Mouse (Mus musculus): ENCODE measurements around the gene Rcan1. TPM values are rescaled to one million over a fixed set of nuclear protein-coding genes. Genes with fewer than 3 reads are reported as not detected.

The Rcan1 gene
- polyA plus RNA-seq, 1 experiment = 21.6 TPM

- Histone ChIP-seq H3K4me3 (replicated peaks; ENCODE audit: extremely low read depth, low read depth, low read length) (no peak overlapping the region), H3K4me1 (ENCODE audit: control insufficient read depth, insufficient read depth, low read length) (peaks cover 5% of the 10 kb centered on the region)
- DNase-seq = no peak
- WGBS = 78% methylated on average over 8 of the region's 8 CpGs
- no peak for TF ChIP-seq CTCF (IDR thresholded peaks at IDR 0.05; ENCODE audit: insufficient read depth, low read length)
- no peak for TF ChIP-seq POLR2A (IDR thresholded peaks at IDR 0.05; ENCODE audit: borderline replicate concordance, extremely low read depth, low read depth, low read length)
These were observed 29.9 kb upstream of the Rcan1 start for GRCm38 (mm10) chr16:92500534-92500933.

DNA sequence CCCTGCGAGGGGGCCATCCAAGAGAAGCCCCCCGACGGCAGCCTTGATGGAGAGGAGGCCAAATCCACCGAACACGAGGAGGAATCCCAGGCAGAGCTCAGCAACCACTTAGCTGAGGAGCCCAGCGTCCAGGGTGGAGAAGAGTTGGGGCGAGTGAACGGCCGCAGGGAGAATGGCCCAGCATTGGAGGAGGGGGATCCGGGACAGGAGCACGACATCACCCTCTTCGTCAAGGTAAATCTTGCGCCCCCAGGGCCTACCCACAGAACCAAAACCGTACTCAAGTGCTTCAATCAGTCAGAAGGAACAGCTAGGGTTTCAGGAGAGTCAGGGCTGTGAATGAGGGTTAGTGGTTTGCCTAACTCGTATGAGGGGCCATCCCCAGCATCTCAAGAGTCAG is 28.7 kb upstream of the Rcan1 start:
- 25% methylated on average over 15 of the region's 15 CpGs for WGBS
- DNase-seq = no peak
- H3K4me3 ChIP-seq (replicated peaks; ENCODE audit: extremely low read depth, low read depth, low read length) = peak overlapping the region; percentile 13
- TF ChIP-seq POLR2A (IDR thresholded peaks at IDR 0.05; ENCODE audit: borderline replicate concordance, extremely low read depth, low read depth, low read length) (no peak), CTCF (IDR thresholded peaks at IDR 0.05; ENCODE audit: insufficient read depth, low read length) (no peak)
- H3K4me1 ChIP-seq (ENCODE audit: control insufficient read depth, insufficient read depth, low read length) = peaks cover 5% of the 10 kb centered on the region

DNA sequence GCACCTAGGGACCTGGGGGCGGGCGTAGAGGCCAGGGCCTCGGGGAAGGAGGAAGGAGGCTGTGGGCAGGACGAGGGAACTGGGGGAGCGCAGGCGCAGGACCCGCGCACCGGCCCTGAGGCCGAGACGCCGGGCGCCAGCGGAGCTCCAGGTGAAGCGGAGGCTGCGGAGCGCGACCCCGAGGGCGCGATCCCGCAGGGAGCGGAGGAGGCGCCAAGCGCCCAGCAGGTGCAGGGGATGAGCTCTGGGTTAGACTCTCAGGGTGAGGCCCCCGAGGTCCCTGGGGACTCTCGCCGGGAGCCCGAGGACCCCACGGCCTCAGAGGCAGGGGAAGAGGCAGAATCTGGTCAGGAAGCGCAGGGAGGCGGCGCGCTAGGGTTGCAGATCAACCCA is 27.9 kb upstream of the Rcan1 start:
- TF ChIP-seq POLR2A (IDR thresholded peaks at IDR 0.05; ENCODE audit: borderline replicate concordance, extremely low read depth, low read depth, low read length) (no peak), CTCF (IDR thresholded peaks at IDR 0.05; ENCODE audit: insufficient read depth, low read length) (no peak)
- peak; percentile 34 for DNase-seq
- H3K4me3 ChIP-seq (replicated peaks; ENCODE audit: extremely low read depth, low read depth, low read length) = peak overlapping the region; percentile 52
- WGBS = 1% methylated on average over 34 of the region's 34 CpGs
- peaks cover 5% of the 10 kb centered on the region for H3K4me1 ChIP-seq (ENCODE audit: control insufficient read depth, insufficient read depth, low read length)

DNA sequence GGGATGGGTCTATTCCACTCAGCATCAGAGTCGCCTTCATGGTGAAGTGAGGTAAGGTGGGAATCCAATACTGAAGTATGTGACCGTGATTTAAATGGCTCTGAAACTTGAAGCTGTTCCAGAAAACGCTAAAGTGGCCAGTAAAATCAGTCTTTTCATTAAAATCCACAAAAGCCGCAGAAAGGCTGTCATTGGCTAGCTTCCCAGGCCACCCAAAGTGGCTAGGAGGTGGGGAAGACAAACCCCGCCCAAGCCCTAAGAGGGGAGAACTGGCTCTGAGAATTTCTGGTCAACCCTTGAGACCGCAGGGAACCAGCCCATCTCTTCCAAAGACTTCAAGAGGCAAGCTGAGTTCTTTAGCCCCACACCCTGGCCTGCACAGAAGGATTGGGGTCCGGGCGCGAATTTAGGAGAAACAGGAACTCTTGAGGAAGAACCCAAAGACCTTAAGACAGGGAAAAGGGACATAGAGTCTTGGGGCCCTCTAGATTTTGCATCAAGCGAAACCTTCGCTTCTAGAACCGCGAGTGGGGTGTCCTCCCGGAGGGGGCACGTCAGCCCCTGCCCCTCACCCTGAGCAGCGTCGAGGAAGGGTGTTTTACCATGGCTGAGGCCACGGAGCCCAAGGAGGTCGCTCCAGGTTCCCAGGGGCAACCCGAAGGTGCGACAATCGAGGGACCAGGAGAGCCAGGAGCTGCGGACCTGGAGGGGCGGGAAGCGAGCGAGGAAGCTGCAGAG is 27.4 kb upstream of the Rcan1 start:
- TF ChIP-seq CTCF (IDR thresholded peaks at IDR 0.05; ENCODE audit: insufficient read depth, low read length) (no peak), POLR2A (IDR thresholded peaks at IDR 0.05; ENCODE audit: borderline replicate concordance, extremely low read depth, low read depth, low read length) (no peak)
- peak overlapping the region; percentile 52 for H3K4me3 ChIP-seq (replicated peaks; ENCODE audit: extremely low read depth, low read depth, low read length)
- peaks cover 5% of the 10 kb centered on the region for H3K4me1 ChIP-seq (ENCODE audit: control insufficient read depth, insufficient read depth, low read length)
- WGBS = 10% methylated on average over 26 of the region's 26 CpGs
- peak; percentile 34 for DNase-seq

GRCm38 (mm10) chr16:92489356-92489755 is 18.7 kb upstream of the Rcan1 start:
- TF ChIP-seq CTCF (IDR thresholded peaks at IDR 0.05; ENCODE audit: insufficient read depth, low read length) (no peak), POLR2A (IDR thresholded peaks at IDR 0.05; ENCODE audit: borderline replicate concordance, extremely low read depth, low read depth, low read length) (no peak)
- no peak for DNase-seq
- H3K4me3 ChIP-seq (replicated peaks; ENCODE audit: extremely low read depth, low read depth, low read length) = no peak overlapping the region
- no peaks in the 10 kb centered on the region for H3K4me1 ChIP-seq (ENCODE audit: control insufficient read depth, insufficient read depth, low read length)
- 64% methylated on average over 9 of the region's 9 CpGs for WGBS

DNA sequence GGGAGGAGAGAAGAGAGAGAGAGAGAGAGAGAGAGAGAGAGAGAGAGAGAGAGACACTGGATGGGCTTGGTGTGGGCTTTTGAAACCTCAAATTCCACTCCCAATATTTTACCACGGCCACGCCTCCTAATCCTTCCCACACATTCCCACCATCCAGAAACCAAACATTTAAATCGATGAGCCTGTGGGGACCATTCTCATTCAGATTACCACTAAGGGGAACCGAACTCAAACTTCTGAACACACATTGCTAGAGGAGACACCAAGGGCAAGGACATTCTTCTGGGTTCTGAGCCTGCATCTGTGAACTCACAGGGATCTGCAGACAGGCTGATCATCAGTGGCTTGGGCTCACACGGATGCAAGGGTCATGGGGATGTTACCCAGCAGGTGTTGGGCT is 17.8 kb upstream of the Rcan1 start:
- Histone ChIP-seq H3K4me3 (replicated peaks; ENCODE audit: extremely low read depth, low read depth, low read length) (no peak overlapping the region), H3K4me1 (ENCODE audit: control insufficient read depth, insufficient read depth, low read length) (no peaks in the 10 kb centered on the region)
- no peak for DNase-seq
- TF ChIP-seq CTCF (IDR thresholded peaks at IDR 0.05; ENCODE audit: insufficient read depth, low read length) = no peak
- no peak for TF ChIP-seq POLR2A (IDR thresholded peaks at IDR 0.05; ENCODE audit: borderline replicate concordance, extremely low read depth, low read depth, low read length)
- 86% methylated on average over 5 of the region's 5 CpGs for WGBS

DNA sequence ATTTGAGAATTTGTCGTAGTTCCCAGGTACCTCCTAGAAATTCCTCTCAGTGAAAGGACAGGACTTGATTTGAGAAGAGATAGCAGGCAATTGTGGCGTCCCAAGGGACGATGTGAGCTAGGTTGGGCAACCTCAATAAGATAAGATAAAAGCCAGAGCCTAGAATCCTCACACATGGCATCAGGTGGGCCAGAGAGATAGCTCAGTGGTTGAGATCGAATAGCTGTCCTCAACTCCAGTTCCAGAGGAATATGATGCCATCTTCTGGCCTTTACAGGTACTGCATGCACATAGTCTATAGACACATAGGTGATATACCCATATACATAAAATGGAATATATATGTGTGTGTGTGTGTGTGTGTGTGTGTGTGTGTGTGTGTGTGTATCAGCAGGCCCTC is 16.8 kb upstream of the Rcan1 start:
- TF ChIP-seq POLR2A (IDR thresholded peaks at IDR 0.05; ENCODE audit: borderline replicate concordance, extremely low read depth, low read depth, low read length) = no peak
- TF ChIP-seq CTCF (IDR thresholded peaks at IDR 0.05; ENCODE audit: insufficient read depth, low read length) = peak; percentile 36
- no peaks in the 10 kb centered on the region for H3K4me1 ChIP-seq (ENCODE audit: control insufficient read depth, insufficient read depth, low read length)
- WGBS = 43% methylated on average over 4 of the region's 4 CpGs
- H3K4me3 ChIP-seq (replicated peaks; ENCODE audit: extremely low read depth, low read depth, low read length) = no peak overlapping the region
- DNase-seq = peak; percentile 15

GRCm38 (mm10) chr16:92487086-92487485 is 16.4 kb upstream of the Rcan1 start:
- H3K4me3 ChIP-seq (replicated peaks; ENCODE audit: extremely low read depth, low read depth, low read length) = no peak overlapping the region
- no peaks in the 10 kb centered on the region for H3K4me1 ChIP-seq (ENCODE audit: control insufficient read depth, insufficient read depth, low read length)
- TF ChIP-seq POLR2A (IDR thresholded peaks at IDR 0.05; ENCODE audit: borderline replicate concordance, extremely low read depth, low read depth, low read length) (no peak), CTCF (IDR thresholded peaks at IDR 0.05; ENCODE audit: insufficient read depth, low read length) (no peak)
- no peak for DNase-seq
- 75% methylated on average over 6 of the region's 6 CpGs for WGBS

- Histone ChIP-seq H3K4me3 (replicated peaks; ENCODE audit: extremely low read depth, low read depth, low read length) (no peak within 1 kb of the TSS), H3K4me1 (ENCODE audit: control insufficient read depth, insufficient read depth, low read length) (no peaks in the 10 kb centered on the region)
- DNase-seq = no peak
- 92% methylated on average over 5 of the region's 5 CpGs for WGBS
- TF ChIP-seq POLR2A (IDR thresholded peaks at IDR 0.05; ENCODE audit: borderline replicate concordance, extremely low read depth, low read depth, low read length) = no peak
- TF ChIP-seq CTCF (IDR thresholded peaks at IDR 0.05; ENCODE audit: insufficient read depth, low read length) = no peak
These were observed 14.8 kb upstream of the Rcan1 start, which contains the start of gene Clic6 for GRCm38 (mm10) chr16:92485436-92485835. TSS of gene Clic6 (plus strand) at chr16:92485736.

DNA sequence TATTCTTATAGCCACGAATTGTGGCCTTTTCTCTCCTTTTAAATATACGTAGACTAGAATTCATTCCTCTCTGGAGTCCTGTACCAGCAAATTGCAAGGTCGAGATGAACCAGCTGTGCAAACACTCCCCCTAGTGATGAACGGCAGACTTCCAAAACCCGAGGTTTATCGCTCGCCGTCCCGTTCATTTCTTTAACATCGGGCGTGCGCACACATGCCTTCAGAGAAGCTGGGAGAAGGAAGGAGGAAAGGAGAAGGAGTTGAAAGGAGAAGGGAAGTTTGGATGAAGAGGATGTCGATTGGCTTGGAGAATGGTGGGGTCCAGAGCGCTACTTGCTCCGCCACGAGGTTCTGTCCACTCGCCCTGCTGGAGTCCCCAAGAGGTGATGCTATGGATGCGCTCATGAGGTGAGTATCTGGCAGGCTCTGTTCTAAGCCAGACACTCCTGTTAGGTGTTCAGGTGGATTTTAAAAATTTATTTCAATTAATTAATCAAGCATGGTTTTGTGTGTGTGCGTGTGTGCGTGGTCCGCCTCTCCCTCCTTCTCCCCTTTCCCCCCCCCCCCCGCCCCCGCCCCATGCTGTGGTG is 8.0 kb upstream of the Rcan1 start:
- no peak for DNase-seq
- Histone ChIP-seq H3K4me3 (replicated peaks; ENCODE audit: extremely low read depth, low read depth, low read length) (no peak overlapping the region), H3K4me1 (ENCODE audit: control insufficient read depth, insufficient read depth, low read length) (no peaks in the 10 kb centered on the region)
- 13% methylated on average over 22 of the region's 23 CpGs for WGBS
- TF ChIP-seq POLR2A (IDR thresholded peaks at IDR 0.05; ENCODE audit: borderline replicate concordance, extremely low read depth, low read depth, low read length) (no peak), CTCF (IDR thresholded peaks at IDR 0.05; ENCODE audit: insufficient read depth, low read length) (peak; percentile 64)

Data from lung, adult 2 months (tissue).